ENCODE assay signal across 8 mouse cellular contexts in the genomic region with DNA sequence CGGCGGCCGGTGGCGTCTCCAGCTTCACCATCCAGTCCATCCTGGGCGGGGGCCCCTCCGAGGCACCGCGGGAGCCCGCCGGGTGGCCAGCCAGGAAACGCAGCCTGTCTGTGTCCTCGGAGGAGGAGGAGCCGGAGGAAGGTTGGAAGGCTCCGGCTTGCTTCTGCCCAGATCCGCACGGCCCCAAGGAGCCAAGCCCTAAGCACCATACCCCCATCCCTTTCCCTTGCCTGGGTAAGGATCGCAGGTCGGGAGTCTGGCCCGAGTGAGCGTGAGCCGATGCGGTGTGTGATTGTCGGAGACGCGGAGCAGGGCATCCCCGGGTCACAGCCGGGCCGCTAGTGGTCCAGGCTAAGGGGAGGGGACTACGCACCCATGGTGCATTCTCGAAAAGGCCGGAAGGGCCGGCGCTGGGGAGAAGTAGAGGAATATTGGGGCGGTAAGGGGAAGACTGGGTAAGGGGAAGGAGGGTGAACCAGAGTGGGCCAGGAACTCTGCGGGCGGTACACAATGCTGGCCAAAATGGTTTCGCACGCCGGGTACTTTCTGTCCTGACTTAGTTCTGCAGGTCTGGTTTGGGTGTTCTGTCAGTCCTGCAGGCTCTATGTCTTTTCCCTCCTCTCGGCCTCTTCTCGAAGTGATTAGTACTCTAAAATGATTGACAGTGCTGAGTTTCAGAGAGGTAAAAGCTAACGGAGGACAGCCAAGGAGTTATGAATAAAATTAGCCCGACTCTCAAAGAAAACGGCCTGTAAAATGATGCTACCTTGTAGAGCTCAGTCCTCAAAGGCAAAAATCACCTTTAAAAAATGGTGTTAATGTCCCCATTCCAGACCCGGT. TPM values are rescaled to one million over a fixed set of nuclear protein-coding genes. Genes with fewer than 3 reads are reported as not detected.
DNase-seq lines count a peak whose midpoint lies in the region; ATAC-seq and TF ChIP-seq lines count a peak whose summit lies in the region.

No protein-coding gene starts in this region.

- peak; percentile 53; the same call in 1 of the 2 replicates for ATAC-seq in lung, embryonic 14.5 days (ENCODE audit: insufficient read depth)
- peak; percentile 53; the same call in 1 of the 2 replicates for ATAC-seq in midbrain, postnatal 0 days (ENCODE audit: low FRiP score)

- H3K36me3 ChIP-seq in lung, embryonic 14.5 days (ENCODE audit: insufficient read depth) = no peaks in the 10 kb centered on the region
- H3K36me3 ChIP-seq in midbrain, postnatal 0 days (ENCODE audit: insufficient read depth, low read length) = no peaks in the 10 kb centered on the region

- H3K27me3 ChIP-seq in lung, embryonic 14.5 days (ENCODE audit: insufficient read depth, low read length) = peaks cover 95% of the 10 kb centered on the region
- H3K27me3 ChIP-seq in midbrain, postnatal 0 days (ENCODE audit: insufficient read depth, low read length) = peaks cover 83% of the 10 kb centered on the region

- H3K9ac ChIP-seq in lung, embryonic 14.5 days = no peak overlapping the region; the same call in 1 of the 2 replicates
- H3K9ac ChIP-seq in midbrain, postnatal 0 days (replicated peaks; ENCODE audit: low read length, poor library complexity, severe bottlenecking) = no peak overlapping the region

- H3K27ac ChIP-seq in lung, embryonic 14.5 days (ENCODE audit: low read depth) = no peak overlapping the region
- H3K27ac ChIP-seq in midbrain, postnatal 0 days (ENCODE audit: low read depth, low read length) = no peak overlapping the region

- H3K4me3 ChIP-seq in lung, embryonic 14.5 days (ENCODE audit: low read depth, low read length) = peak overlapping the region; percentile 32
- no peak overlapping the region for H3K4me3 ChIP-seq in midbrain, postnatal 0 days (ENCODE audit: low read depth, low read length)

- no peak for DNase-seq in lung, embryonic 14.5 days
- no peak for DNase-seq in lung, postnatal 14 days
- DNase-seq in embryo, embryonic 10.5 days (ENCODE audit: low spot score) = peak; percentile 55
- DNase-seq in induced T-regulatory cell, adult 2 months (ENCODE audit: low read depth) = peak; percentile 54
- DNase-seq in midbrain, postnatal 0 days (ENCODE audit: low spot score) = no peak
- DNase-seq in T-cell, adult 2 months (ENCODE audit: low spot score) = no peak
- no peak for DNase-seq in layer of hippocampus, adult 8-10 months (ENCODE audit: low spot score in 2 of 2)
- DNase-seq in thymus, postnatal 25 days = no peak

- no peaks in the 10 kb centered on the region for H3K4me1 ChIP-seq in lung, embryonic 14.5 days (ENCODE audit: insufficient read depth)
- H3K4me1 ChIP-seq in midbrain, postnatal 0 days (ENCODE audit: insufficient read depth, low read length) = no peaks in the 10 kb centered on the region

- H3K9me3 ChIP-seq in lung, embryonic 14.5 days (ENCODE audit: low read depth, low read length) = no peaks in the 10 kb centered on the region
- H3K9me3 ChIP-seq in midbrain, postnatal 0 days (ENCODE audit: low read length) = no peaks in the 10 kb centered on the region

- TF ChIP-seq CTCF in lung, embryonic 14.5 days (IDR thresholded peaks at IDR 0.05; ENCODE audit: low read depth) = no peak
- no peak for TF ChIP-seq CTCF in midbrain, postnatal 0 days (IDR thresholded peaks at IDR 0.05)

- peak overlapping the region; percentile 59 for H3K4me2 ChIP-seq in lung, embryonic 14.5 days
- peak overlapping the region; percentile 12 for H3K4me2 ChIP-seq in midbrain, postnatal 0 days (ENCODE audit: low read depth, low read length, poor library complexity, severe bottlenecking)

- under 1% methylated on average over 45 of the region's 45 CpGs for WGBS in lung, embryonic 14.5 days
- under 1% methylated on average over 42 of the region's 45 CpGs for WGBS in midbrain, postnatal 0 days

RNA-seq across cellular contexts. Expression of a gene that starts 5.5 kb away (rescaled TPM):
- 264 and 268 TPM in 2 replicates for polyA plus RNA-seq in lung, embryonic 14.5 days (2014; fragmentation: Nextera tagmentation; extraction: Ambion mirVana)
- 101 and 106 TPM in 2 replicates for total RNA-seq in midbrain, postnatal 0 days (2014; rRNA removed)
- polyA plus RNA-seq in midbrain, postnatal 0 days (2015; fragmentation: Nextera tagmentation; extraction: Ambion mirVana) = 120 and 125 TPM in 2 replicates
- total RNA-seq in layer of hippocampus, adult 8-10 months (2022) = 10 to 100 TPM; 60.8 to 68.8 (median 62.0) TPM

RNA-seq across cellular contexts. Expression of a gene that starts 6.0 kb away (rescaled TPM):
- not detected in 2 replicates for polyA plus RNA-seq in lung, embryonic 14.5 days (2014; fragmentation: Nextera tagmentation; extraction: Ambion mirVana)
- total RNA-seq in midbrain, postnatal 0 days (2014; rRNA removed) = 0.71 and 1.3 TPM in 2 replicates
- polyA plus RNA-seq in midbrain, postnatal 0 days (2015; fragmentation: Nextera tagmentation; extraction: Ambion mirVana) = 0.66 and 1.0 TPM in 2 replicates
- not detected for total RNA-seq in layer of hippocampus, adult 8-10 months (2022)

RNA-seq across cellular contexts. Expression of a gene that starts 11.9 kb away (rescaled TPM):
- not detected in 2 replicates for polyA plus RNA-seq in lung, embryonic 14.5 days (2014; fragmentation: Nextera tagmentation; extraction: Ambion mirVana)
- 0.80 and 0.88 TPM in 2 replicates for total RNA-seq in midbrain, postnatal 0 days (2014; rRNA removed)
- 0.86 and 1.2 TPM in 2 replicates for polyA plus RNA-seq in midbrain, postnatal 0 days (2015; fragmentation: Nextera tagmentation; extraction: Ambion mirVana)
- not detected for total RNA-seq in layer of hippocampus, adult 8-10 months (2022)

Comparison
In these comparisons a context has a peak if more than half of its experiments do, and no peak if none do; other contexts are left out.
1. DNase-seq: peak in embryo, embryonic 10.5 days (single experiment) and induced T-regulatory cell, adult 2 months (single experiment); none in lung, embryonic 14.5 days (single experiment), lung, postnatal 14 days (single experiment), midbrain, postnatal 0 days (single experiment), T-cell, adult 2 months (single experiment), layer of hippocampus, adult 8-10 months (0 of 2) and thymus, postnatal 25 days (single experiment).